Mouse (Mus musculus) G1E (cell line): Measurements from ENCODE around the gene Sptlc2.

Source experiments
- CTCF ChIP-seq: IDR thresholded peaks from 2 replicates; pipeline ENCODE4 v1.5.1; 2012; ENCODE audit warnings: low read depth, low read length, inconsistent platforms, mixed read lengths
- GATA1 ChIP-seq: IDR thresholded peaks from 2 replicates; pipeline ENCODE4 v1.6.1; 2012; ENCODE audit warnings: borderline replicate concordance, low read length, inconsistent platforms, mixed read lengths
- GATA2 ChIP-seq: IDR thresholded peaks from 2 replicates; pipeline ENCODE4 v1.6.1; 2012; ENCODE audit warnings: low read depth, low read length, inconsistent platforms, borderline replicate concordance
- TAL1 ChIP-seq: conservative IDR thresholded peaks from 2 replicates; pipeline ENCODE4 v1.6.1; 2012; ENCODE audit warnings: low read depth, low read length, inconsistent platforms, mixed read lengths

GRCm38 (mm10) chr12:87393447-87394145, 5.4 kb upstream of the Sptlc2 start:
- TF ChIP-seq CTCF: no peak
- no peak for TF ChIP-seq GATA2
- no peak for TF ChIP-seq TAL1
- TF ChIP-seq GATA1: no peak
